Comparison of ENCODE assay signal across 9 mouse cellular contexts in the genomic region with DNA sequence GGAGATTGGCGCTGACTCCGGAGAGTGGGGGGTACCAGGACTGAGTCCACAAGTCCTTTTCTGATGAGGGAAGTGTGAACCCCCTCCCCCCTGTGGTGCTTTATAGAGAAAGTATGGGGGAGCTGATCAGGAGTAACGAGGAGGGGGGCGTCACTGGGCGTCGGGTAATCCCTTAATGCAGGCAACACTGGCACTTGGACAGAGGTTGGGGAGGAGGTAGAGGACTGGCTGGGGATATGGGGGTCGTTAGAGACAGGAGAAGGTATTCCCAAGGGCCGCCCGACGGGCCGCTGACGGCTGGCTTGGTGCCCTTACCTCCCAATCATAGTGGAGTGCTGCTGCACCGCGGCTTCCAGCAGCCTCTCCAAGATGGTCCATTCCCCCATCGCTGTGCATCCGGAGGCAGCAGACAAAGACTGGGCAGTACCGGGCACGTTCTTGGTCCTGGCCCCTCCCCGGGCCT. TPM values are rescaled to one million over a fixed set of nuclear protein-coding genes. Genes with fewer than 3 reads are reported as not detected.
DNase-seq lines count a peak whose midpoint lies in the region; ATAC-seq lines count a peak whose summit lies in the region.
"Had no signal": no experiment of that assay in that cellular context is flagged by ENCODE, and none has a peak within 500 bp of the region (broad histone marks: within the 10 kb centered on the region; RNA-seq: fewer than 3 reads in every experiment).

No protein-coding gene starts in this region.

- no peak overlapping the region for H3K27ac ChIP-seq in limb, embryonic 11.5 days (replicated peaks; ENCODE audit: low read depth, low read length)
- H3K27ac ChIP-seq in stomach, embryonic 14.5 days (ENCODE audit: low read length): no peak overlapping the region

- peaks cover 31% of the 10 kb centered on the region for H3K27me3 ChIP-seq in limb, embryonic 11.5 days (ENCODE audit: control insufficient read depth, insufficient read depth, low read length)
- H3K27me3 ChIP-seq in stomach, embryonic 14.5 days (ENCODE audit: control insufficient read depth, insufficient read depth, low read length): peaks cover 26% of the 10 kb centered on the region

- peak; percentile 12 for DNase-seq in embryo, embryonic 9.5 days (ENCODE audit: extremely low spot score)
- DNase-seq in embryo, embryonic 10 days (ENCODE audit: low spot score): no peak
- peak; percentile 36 for DNase-seq in testis, postnatal 10 days (ENCODE audit: low spot score)
- DNase-seq in testis, postnatal 14 days (ENCODE audit: low spot score): no peak
- peak; percentile 23 for DNase-seq in limb, embryonic 11.5 days (ENCODE audit: low spot score)
- DNase-seq in gastrocnemius, postnatal 25 days: no peak

- WGBS in limb, embryonic 11.5 days: 5% methylated on average over 19 of the region's 19 CpGs
- 1% methylated on average over 19 of the region's 19 CpGs for WGBS in stomach, embryonic 14.5 days

- no peaks in the 10 kb centered on the region for H3K36me3 ChIP-seq in limb, embryonic 11.5 days (ENCODE audit: control insufficient read depth, insufficient read depth, low read length)
- no peaks in the 10 kb centered on the region for H3K36me3 ChIP-seq in stomach, embryonic 14.5 days (ENCODE audit: control insufficient read depth, insufficient read depth, low read length)

- 0 out of 2 replicates have a peak, but pooled peaks cover 3% of the 10 kb centered on the region for H3K4me1 ChIP-seq in limb, embryonic 11.5 days (ENCODE audit: control insufficient read depth, insufficient read depth, low read length)
- peaks cover 7% of the 10 kb centered on the region; the same call in 1 of the 2 replicates for H3K4me1 ChIP-seq in stomach, embryonic 14.5 days (ENCODE audit: control insufficient read depth, insufficient read depth, low read length)

- H3K9me3 ChIP-seq in limb, embryonic 11.5 days (ENCODE audit: control insufficient read depth, low read length): no peaks in the 10 kb centered on the region
- H3K9me3 ChIP-seq in stomach, embryonic 14.5 days (ENCODE audit: control insufficient read depth, low read depth, low read length): no peaks in the 10 kb centered on the region

- no peak for ATAC-seq in limb, embryonic 11.5 days (ENCODE audit: insufficient number of reproducible peaks, low FRiP score, low TSS enrichment, low read depth)
- ATAC-seq in stomach, embryonic 14.5 days (ENCODE audit: insufficient number of reproducible peaks, insufficient read depth, low FRiP score, low read depth): 0 out of 2 replicates have a peak, but pooled peaks have one; percentile 37
- no peak for ATAC-seq in inflammation-experienced regulatory T-cells, adult 6 months

- peak overlapping the region; percentile 72; the same call in 1 of the 2 replicates for H3K4me2 ChIP-seq in limb, embryonic 11.5 days (ENCODE audit: low read depth, severe bottlenecking)
- peak overlapping the region; percentile 71 for H3K4me2 ChIP-seq in stomach, embryonic 14.5 days (replicated peaks; ENCODE audit: low read depth, low read length)

- no peak overlapping the region for H3K9ac ChIP-seq in limb, embryonic 11.5 days (ENCODE audit: low read length)
- no peak overlapping the region for H3K9ac ChIP-seq in stomach, embryonic 14.5 days (replicated peaks; ENCODE audit: low read depth, low read length)

- H3K4me3 ChIP-seq in limb, embryonic 11.5 days (ENCODE audit: low read depth, low read length): peak overlapping the region; percentile 33
- H3K4me3 ChIP-seq in stomach, embryonic 14.5 days (ENCODE audit: low read depth, low read length): peak overlapping the region; percentile 33; the same call in 1 of the 2 replicates

RNA-seq across cellular contexts. Expression of a gene that starts 0.6 kb away (rescaled TPM):
- polyA plus RNA-seq in limb, embryonic 11.5 days (2014; fragmentation: Nextera tagmentation; extraction: Ambion mirVana): not detected in 2 replicates
- 0.62 and 1.1 TPM in 2 replicates for polyA plus RNA-seq in stomach, embryonic 14.5 days (2014; fragmentation: Nextera tagmentation; extraction: Ambion mirVana)
- polyA plus RNA-seq in inflammation-experienced regulatory T-cells, adult 6 months (2017; shearing (Covaris generic)): not detected
- total RNA-seq in gastrocnemius, postnatal 25 days (2021): not detected
- polyA plus RNA-seq: C2C12 had no signal

RNA-seq across cellular contexts. Expression of a gene that starts 40.6 kb away (rescaled TPM):
- polyA plus RNA-seq in limb, embryonic 11.5 days (2014; fragmentation: Nextera tagmentation; extraction: Ambion mirVana): 84.8 and 95.4 TPM in 2 replicates
- polyA plus RNA-seq in stomach, embryonic 14.5 days (2014; fragmentation: Nextera tagmentation; extraction: Ambion mirVana): 43.6 and 50.3 TPM in 2 replicates
- polyA plus RNA-seq in inflammation-experienced regulatory T-cells, adult 6 months (2017; shearing (Covaris generic)): not detected
- 1,000 to 10,000 TPM in 1 of 2 experiments, 100 to 1,000 TPM in 1; 645 to 2,208 TPM for total RNA-seq in gastrocnemius, postnatal 25 days (2021)

Comparison
In these comparisons a context has a peak if more than half of its experiments do, and no peak if none do; other contexts are left out.
1. DNase-seq: peak in embryo, embryonic 9.5 days (single experiment), testis, postnatal 10 days (single experiment) and limb, embryonic 11.5 days (single experiment); none in embryo, embryonic 10 days (single experiment), testis, postnatal 14 days (single experiment) and gastrocnemius, postnatal 25 days (single experiment).
2. RNA of a gene that starts 40.6 kb away (polyA plus RNA-seq): 84.8 to 95.4 TPM in limb, embryonic 11.5 days and 43.6 to 50.3 TPM in stomach, embryonic 14.5 days; not detected in inflammation-experienced regulatory T-cells, adult 6 months; every median in the first group is over 10 times any median in the second.